Mouse (Mus musculus): ENCODE data around the gene Nav2.

DNA sequence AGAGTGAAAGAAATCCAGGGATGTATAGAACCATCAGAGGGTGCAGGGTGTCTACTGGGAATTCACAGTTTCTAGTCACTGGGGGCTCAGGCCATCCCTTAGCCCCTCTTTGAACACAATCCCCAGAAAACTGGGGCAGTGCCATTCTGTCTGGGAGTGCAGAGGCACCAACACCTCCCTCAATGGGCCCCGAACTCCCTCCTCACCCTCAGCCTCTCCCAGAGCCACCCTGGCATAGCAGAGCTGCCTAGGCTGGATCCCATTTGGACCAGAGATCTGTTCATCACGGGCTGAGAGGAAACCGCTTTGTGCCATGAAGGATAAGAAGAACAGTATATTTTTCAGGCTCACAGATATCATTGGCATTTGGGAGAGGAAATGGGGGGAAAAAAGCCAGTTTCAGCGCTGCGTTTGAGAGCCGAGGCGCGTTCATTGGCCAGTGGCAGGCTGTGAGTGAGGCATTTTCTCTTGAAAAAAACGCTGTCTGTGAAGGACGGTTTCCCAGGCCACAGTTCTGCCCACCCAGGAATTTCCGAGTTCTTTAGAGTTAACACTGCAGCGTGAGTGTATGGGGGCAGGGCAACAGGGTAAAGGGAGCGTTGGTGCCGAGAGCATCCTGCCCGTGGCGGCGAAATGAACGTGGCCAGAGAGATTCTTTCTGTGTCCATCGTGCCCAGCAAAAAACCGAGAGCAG lies 211.4 kb downstream of the Nav2 start:
- TF ChIP-seq CTCF (IDR thresholded peaks at IDR 0.05) (no peak), EP300 (IDR thresholded peaks at IDR 0.05) (no peak)

Data from lung, postnatal 0 days (tissue).